Mouse (Mus musculus): ENCODE measurements around the gene Smarcc2. TPM values are rescaled to one million over a fixed set of nuclear protein-coding genes. Genes with fewer than 3 reads are reported as not detected.

Gene Smarcc2
- polyA plus RNA-seq, 1 experiment from 2014 or later, result 73.6 TPM

GRCm38 (mm10) chr10:128429454-128429853, 29.6 kb upstream of the Smarcc2 start:
- H3K27ac ChIP-seq, result no peak overlapping the region
- H3K4me1 ChIP-seq, result no peaks in the 10 kb centered on the region
- 86% methylated on average over 4 of the region's 4 CpGs for WGBS
- no peaks in the 10 kb centered on the region for H3K27me3 ChIP-seq (ENCODE audit: poor library complexity, severe bottlenecking)
- no peak overlapping the region for H3K4me3 ChIP-seq
- peaks cover 89% of the 10 kb centered on the region for H3K36me3 ChIP-seq (replicated peaks)
- DNase-seq (ENCODE audit: extremely low spot score, low spot score), result no peak
- H3K9me3 ChIP-seq, result no peaks in the 10 kb centered on the region

- no peaks in the 10 kb centered on the region for H3K27me3 ChIP-seq (ENCODE audit: poor library complexity, severe bottlenecking)
- no peak overlapping the region for H3K4me3 ChIP-seq
- no peaks in the 10 kb centered on the region for H3K4me1 ChIP-seq
- no peak overlapping the region for H3K27ac ChIP-seq
- H3K36me3 ChIP-seq (replicated peaks), result peaks cover 94% of the 10 kb centered on the region
- 93% methylated on average over 2 of the region's 2 CpGs for WGBS
- DNase-seq (ENCODE audit: extremely low spot score, low spot score), result no peak
- H3K9me3 ChIP-seq, result no peaks in the 10 kb centered on the region
These were observed 25.6 kb upstream of the Smarcc2 start for GRCm38 (mm10) chr10:128433417-128433816.

GRCm38 (mm10) chr10:128434681-128435080, 24.4 kb upstream of the Smarcc2 start:
- no peaks in the 10 kb centered on the region for H3K4me1 ChIP-seq
- no peak overlapping the region for H3K4me3 ChIP-seq
- H3K36me3 ChIP-seq (replicated peaks), result peaks cover 94% of the 10 kb centered on the region
- H3K27me3 ChIP-seq (ENCODE audit: poor library complexity, severe bottlenecking), result no peaks in the 10 kb centered on the region
- no peaks in the 10 kb centered on the region for H3K9me3 ChIP-seq
- WGBS, result 92% methylated on average over 10 of the region's 10 CpGs
- H3K27ac ChIP-seq, result no peak overlapping the region
- no peak for DNase-seq (ENCODE audit: extremely low spot score, low spot score)

GRCm38 (mm10) chr10:128435186-128435823, 23.7 kb upstream of the Smarcc2 start:
- Histone ChIP-seq H3K4me1 (no peaks in the 10 kb centered on the region), H3K36me3 (replicated peaks) (peaks cover 94% of the 10 kb centered on the region), H3K4me3 (no peak overlapping the region), H3K27ac (no peak overlapping the region), H3K27me3 (ENCODE audit: poor library complexity, severe bottlenecking) (no peaks in the 10 kb centered on the region), H3K9me3 (no peaks in the 10 kb centered on the region)
- no peak for DNase-seq (ENCODE audit: extremely low spot score, low spot score)
- WGBS, result 85% methylated on average over 17 of the region's 17 CpGs

- Histone ChIP-seq H3K4me1 (no peaks in the 10 kb centered on the region), H3K4me3 (no peak overlapping the region), H3K9me3 (no peaks in the 10 kb centered on the region), H3K27me3 (ENCODE audit: poor library complexity, severe bottlenecking) (no peaks in the 10 kb centered on the region), H3K27ac (no peak overlapping the region), H3K36me3 (replicated peaks) (peaks cover 94% of the 10 kb centered on the region)
- WGBS, result 92% methylated on average over 5 of the region's 5 CpGs
- no peak for DNase-seq (ENCODE audit: extremely low spot score, low spot score)
These were observed 23.2 kb upstream of the Smarcc2 start for GRCm38 (mm10) chr10:128435873-128436272.

- 96% methylated on average over 8 of the region's 8 CpGs for WGBS
- H3K4me3 ChIP-seq, result no peak overlapping the region
- DNase-seq (ENCODE audit: extremely low spot score, low spot score), result no peak
- no peak overlapping the region for H3K27ac ChIP-seq
- H3K27me3 ChIP-seq (ENCODE audit: poor library complexity, severe bottlenecking), result no peaks in the 10 kb centered on the region
- H3K4me1 ChIP-seq, result no peaks in the 10 kb centered on the region
- peaks cover 94% of the 10 kb centered on the region for H3K36me3 ChIP-seq (replicated peaks)
- H3K9me3 ChIP-seq, result no peaks in the 10 kb centered on the region
These were observed 22.7 kb upstream of the Smarcc2 start for GRCm38 (mm10) chr10:128436376-128436775.

GRCm38 (mm10) chr10:128438675-128439279, 20.3 kb upstream of the Smarcc2 start:
- Histone ChIP-seq H3K27ac (no peak overlapping the region), H3K27me3 (ENCODE audit: poor library complexity, severe bottlenecking) (no peaks in the 10 kb centered on the region), H3K36me3 (replicated peaks) (peaks cover 89% of the 10 kb centered on the region), H3K9me3 (no peaks in the 10 kb centered on the region), H3K4me3 (no peak overlapping the region), H3K4me1 (no peaks in the 10 kb centered on the region)
- DNase-seq (ENCODE audit: extremely low spot score, low spot score), result no peak
- 84% methylated on average over 10 of the region's 10 CpGs for WGBS

- Histone ChIP-seq H3K4me3 (no peak overlapping the region), H3K4me1 (no peaks in the 10 kb centered on the region), H3K27ac (no peak overlapping the region), H3K36me3 (replicated peaks) (peaks cover 74% of the 10 kb centered on the region), H3K27me3 (ENCODE audit: poor library complexity, severe bottlenecking) (no peaks in the 10 kb centered on the region), H3K9me3 (no peaks in the 10 kb centered on the region)
- WGBS, result 74% methylated on average over 10 of the region's 10 CpGs
- DNase-seq (ENCODE audit: extremely low spot score, low spot score), result no peak
These were observed 18.6 kb upstream of the Smarcc2 start for GRCm38 (mm10) chr10:128440407-128440806.

GRCm38 (mm10) chr10:128441324-128442119, 17.5 kb upstream of the Smarcc2 start:
- no peaks in the 10 kb centered on the region for H3K4me1 ChIP-seq
- H3K4me3 ChIP-seq, result no peak overlapping the region
- no peaks in the 10 kb centered on the region for H3K27me3 ChIP-seq (ENCODE audit: poor library complexity, severe bottlenecking)
- 95% methylated on average over 10 of the region's 10 CpGs for WGBS
- H3K27ac ChIP-seq, result no peak overlapping the region
- peaks cover 63% of the 10 kb centered on the region for H3K36me3 ChIP-seq (replicated peaks)
- DNase-seq (ENCODE audit: extremely low spot score, low spot score), result no peak
- no peaks in the 10 kb centered on the region for H3K9me3 ChIP-seq

GRCm38 (mm10) chr10:128442718-128443117, 16.3 kb upstream of the Smarcc2 start:
- H3K27ac ChIP-seq, result no peak overlapping the region
- H3K36me3 ChIP-seq (replicated peaks), result peaks cover 51% of the 10 kb centered on the region
- no peak for DNase-seq (ENCODE audit: extremely low spot score, low spot score)
- no peaks in the 10 kb centered on the region for H3K27me3 ChIP-seq (ENCODE audit: poor library complexity, severe bottlenecking)
- no peaks in the 10 kb centered on the region for H3K4me1 ChIP-seq
- no peaks in the 10 kb centered on the region for H3K9me3 ChIP-seq
- 92% methylated on average over 1 of the region's 1 CpGs for WGBS
- no peak overlapping the region for H3K4me3 ChIP-seq

- H3K4me3 ChIP-seq, result no peak overlapping the region
- no peaks in the 10 kb centered on the region for H3K4me1 ChIP-seq
- no peaks in the 10 kb centered on the region for H3K9me3 ChIP-seq
- no peaks in the 10 kb centered on the region for H3K27me3 ChIP-seq (ENCODE audit: poor library complexity, severe bottlenecking)
- no peak for DNase-seq (ENCODE audit: extremely low spot score, low spot score)
- 77% methylated on average over 6 of the region's 6 CpGs for WGBS
- H3K36me3 ChIP-seq (replicated peaks), result peaks cover 35% of the 10 kb centered on the region
- H3K27ac ChIP-seq, result no peak overlapping the region
These were observed 14.7 kb upstream of the Smarcc2 start for GRCm38 (mm10) chr10:128444354-128444753.

- peaks cover 24% of the 10 kb centered on the region for H3K36me3 ChIP-seq (replicated peaks)
- no peak overlapping the region for H3K4me3 ChIP-seq
- H3K9me3 ChIP-seq, result no peaks in the 10 kb centered on the region
- no peak overlapping the region for H3K27ac ChIP-seq
- no peak for DNase-seq (ENCODE audit: extremely low spot score, low spot score)
- no peaks in the 10 kb centered on the region for H3K27me3 ChIP-seq (ENCODE audit: poor library complexity, severe bottlenecking)
- no peaks in the 10 kb centered on the region for H3K4me1 ChIP-seq
- 90% methylated on average over 4 of the region's 4 CpGs for WGBS
These were observed 13.6 kb upstream of the Smarcc2 start for GRCm38 (mm10) chr10:128445407-128445806.

GRCm38 (mm10) chr10:128451014-128451413, 8.0 kb upstream of the Smarcc2 start:
- WGBS, result 90% methylated on average over 6 of the region's 6 CpGs
- peaks cover 3% of the 10 kb centered on the region; the same call in 1 of the 2 replicates for H3K27me3 ChIP-seq (ENCODE audit: poor library complexity, severe bottlenecking)

More at GRCm38 (mm10) chr10:128451014-128451413, 8.0 kb upstream of the Smarcc2 start:
- Histone ChIP-seq H3K27ac (no peak overlapping the region), H3K36me3 (replicated peaks) (no peaks in the 10 kb centered on the region), H3K4me1 (peaks cover 6% of the 10 kb centered on the region; the same call in 1 of the 2 replicates), H3K9me3 (no peaks in the 10 kb centered on the region), H3K4me3 (no peak overlapping the region; the same call in 1 of the 2 replicates)
- DNase-seq (ENCODE audit: extremely low spot score, low spot score), result no peak
